Mouse (Mus musculus): ENCODE results near the gene Dnah2. TPM values are rescaled to one million over a fixed set of nuclear protein-coding genes. Genes with fewer than 3 reads are reported as not detected.

The Dnah2 gene
- polyA plus RNA-seq, 1 experiment, result 1.4 TPM

GRCm38 (mm10) chr11:69528031-69528390 is 20.9 kb downstream of the Dnah2 start:
- Histone ChIP-seq H3K27ac (ENCODE audit: control insufficient read depth, insufficient read depth, low read depth, low read length, poor library complexity) (no peak overlapping the region), H3K4me1 (ENCODE audit: control insufficient read depth, insufficient read depth, low read length) (no peaks in the 10 kb centered on the region), H3K4me3 (replicated peaks; ENCODE audit: control insufficient read depth, low read depth, low read length) (no peak overlapping the region)
- TF ChIP-seq CTCF (IDR thresholded peaks at IDR 0.05; ENCODE audit: control insufficient read depth, insufficient read depth, low read length) (no peak), POLR2A (IDR thresholded peaks at IDR 0.05; ENCODE audit: borderline replicate concordance, control insufficient read depth, low read depth, low read length) (no peak)
- 81% methylated on average over 4 of the region's 4 CpGs for WGBS

DNA sequence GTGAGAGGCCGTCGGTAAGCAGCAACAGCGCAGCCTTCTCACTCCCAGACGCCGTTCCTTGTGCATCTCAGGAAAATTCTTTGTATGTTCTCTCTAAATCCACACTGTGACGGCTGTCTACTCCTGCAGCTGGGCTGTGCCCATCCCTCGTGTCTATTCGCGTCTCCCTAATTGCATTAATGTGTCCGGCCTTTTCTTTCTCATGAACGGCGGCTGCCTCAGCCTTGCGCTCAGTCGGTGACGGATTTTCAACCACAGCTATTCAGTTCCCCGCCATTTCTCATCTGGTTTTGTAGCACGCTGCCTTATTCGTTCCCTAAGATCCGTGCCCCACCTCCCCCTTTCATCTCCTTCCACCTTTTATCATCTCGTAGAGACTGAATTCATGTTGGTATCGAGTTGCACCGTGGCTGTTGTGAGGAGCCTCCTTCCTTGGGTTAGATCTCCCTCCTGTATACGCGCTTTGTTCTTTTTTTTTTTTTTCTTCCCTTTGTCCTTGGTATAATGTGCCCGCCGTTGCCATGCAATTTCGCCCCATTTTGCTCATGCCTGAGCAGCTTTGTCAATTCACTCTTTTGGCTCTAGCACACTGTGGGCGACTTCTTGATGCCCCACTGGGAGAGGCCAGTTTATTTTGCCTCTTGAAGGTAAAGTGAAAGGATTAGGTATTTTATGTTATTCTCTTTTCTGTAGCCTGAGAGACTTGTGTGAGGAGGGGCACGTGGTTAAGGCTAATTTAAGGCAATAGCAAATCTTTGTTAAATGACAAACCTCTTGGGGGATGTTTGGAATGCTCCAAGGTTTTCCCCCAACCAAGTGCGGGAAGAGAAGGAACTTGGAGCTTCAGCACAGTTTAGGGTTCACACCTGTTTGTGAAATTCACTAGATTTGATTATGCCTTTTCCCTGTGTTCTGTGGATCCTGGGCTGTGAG is 21.5 kb downstream of the Dnah2 start:
- no peak overlapping the region for H3K4me3 ChIP-seq (replicated peaks; ENCODE audit: control insufficient read depth, low read depth, low read length)
- no peak overlapping the region for H3K27ac ChIP-seq (ENCODE audit: control insufficient read depth, insufficient read depth, low read depth, low read length, poor library complexity)
- H3K4me1 ChIP-seq (ENCODE audit: control insufficient read depth, insufficient read depth, low read length), result no peaks in the 10 kb centered on the region
- WGBS, result 17% methylated on average over 30 of the region's 30 CpGs
- TF ChIP-seq POLR2A (IDR thresholded peaks at IDR 0.05; ENCODE audit: borderline replicate concordance, control insufficient read depth, low read depth, low read length) (no peak), CTCF (IDR thresholded peaks at IDR 0.05; ENCODE audit: control insufficient read depth, insufficient read depth, low read length) (no peak)

DNA sequence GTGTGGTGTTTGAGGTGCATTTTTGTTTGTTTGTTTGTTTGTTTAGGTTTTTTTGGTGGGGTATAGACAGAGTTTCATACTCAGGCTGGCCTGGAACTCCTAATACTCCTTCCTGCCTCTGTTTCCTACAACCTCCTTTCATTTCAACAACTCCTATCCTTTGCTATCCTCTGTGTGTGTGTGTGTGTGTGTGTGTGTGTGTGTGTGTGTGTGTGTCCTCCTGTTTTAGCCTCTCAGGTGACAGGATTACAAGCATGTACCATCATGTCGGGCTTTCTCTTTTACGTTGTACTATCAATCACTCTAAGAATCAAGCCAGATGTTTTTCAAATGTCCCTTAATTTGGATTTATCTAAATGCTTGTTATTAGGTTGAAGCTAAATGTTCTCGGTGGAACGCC is 22.3 kb downstream of the Dnah2 start:
- H3K4me3 ChIP-seq (replicated peaks; ENCODE audit: control insufficient read depth, low read depth, low read length), result no peak overlapping the region
- H3K27ac ChIP-seq (ENCODE audit: control insufficient read depth, insufficient read depth, low read depth, low read length, poor library complexity), result no peak overlapping the region
- H3K4me1 ChIP-seq (ENCODE audit: control insufficient read depth, insufficient read depth, low read length), result no peaks in the 10 kb centered on the region
- no peak for TF ChIP-seq CTCF (IDR thresholded peaks at IDR 0.05; ENCODE audit: control insufficient read depth, insufficient read depth, low read length)
- no peak for TF ChIP-seq POLR2A (IDR thresholded peaks at IDR 0.05; ENCODE audit: borderline replicate concordance, control insufficient read depth, low read depth, low read length)
- 61% methylated on average over 4 of the region's 4 CpGs for WGBS

DNA sequence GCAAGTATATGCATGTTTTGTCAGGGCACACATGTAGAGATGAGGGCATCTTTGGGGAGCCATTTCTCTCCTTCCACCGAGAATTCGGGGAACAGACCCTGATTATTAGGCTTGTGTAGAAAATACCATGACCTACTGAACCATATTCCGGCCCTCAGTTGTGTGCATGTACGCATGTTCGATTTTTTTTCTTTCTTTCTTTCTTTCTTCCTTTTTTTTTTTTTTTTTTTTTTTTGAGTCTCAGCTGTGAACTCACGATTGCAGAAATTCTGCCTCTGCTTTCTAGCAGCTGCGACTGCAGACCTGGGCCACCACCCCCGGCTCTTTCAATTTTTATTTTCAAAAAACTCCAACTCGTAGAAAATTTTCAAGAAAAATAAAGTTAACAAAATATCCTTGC is 23.2 kb downstream of the Dnah2 start:
- Histone ChIP-seq H3K4me1 (ENCODE audit: control insufficient read depth, insufficient read depth, low read length) (peaks cover under 1% of the 10 kb centered on the region), H3K4me3 (replicated peaks; ENCODE audit: control insufficient read depth, low read depth, low read length) (no peak overlapping the region), H3K27ac (ENCODE audit: control insufficient read depth, insufficient read depth, low read depth, low read length, poor library complexity) (no peak overlapping the region)
- WGBS, result 68% methylated on average over 9 of the region's 9 CpGs
- TF ChIP-seq CTCF (IDR thresholded peaks at IDR 0.05; ENCODE audit: control insufficient read depth, insufficient read depth, low read length) (no peak), POLR2A (IDR thresholded peaks at IDR 0.05; ENCODE audit: borderline replicate concordance, control insufficient read depth, low read depth, low read length) (no peak)

- TF ChIP-seq POLR2A (IDR thresholded peaks at IDR 0.05; ENCODE audit: borderline replicate concordance, control insufficient read depth, low read depth, low read length), result no peak
- TF ChIP-seq CTCF (IDR thresholded peaks at IDR 0.05; ENCODE audit: control insufficient read depth, insufficient read depth, low read length), result no peak
- 78% methylated on average over 4 of the region's 4 CpGs for WGBS
- Histone ChIP-seq H3K4me1 (ENCODE audit: control insufficient read depth, insufficient read depth, low read length) (peaks cover 2% of the 10 kb centered on the region), H3K4me3 (replicated peaks; ENCODE audit: control insufficient read depth, low read depth, low read length) (no peak overlapping the region), H3K27ac (ENCODE audit: control insufficient read depth, insufficient read depth, low read depth, low read length, poor library complexity) (no peak overlapping the region)
Measured at GRCm38 (mm10) chr11:69523651-69524050, 25.3 kb downstream of the Dnah2 start.

- H3K4me3 ChIP-seq (replicated peaks; ENCODE audit: control insufficient read depth, low read depth, low read length), result no peak overlapping the region
- 63% methylated on average over 9 of the region's 9 CpGs for WGBS
- H3K4me1 ChIP-seq (ENCODE audit: control insufficient read depth, insufficient read depth, low read length), result peaks cover 2% of the 10 kb centered on the region
- TF ChIP-seq CTCF (IDR thresholded peaks at IDR 0.05; ENCODE audit: control insufficient read depth, insufficient read depth, low read length) (no peak), POLR2A (IDR thresholded peaks at IDR 0.05; ENCODE audit: borderline replicate concordance, control insufficient read depth, low read depth, low read length) (no peak)
- no peak overlapping the region for H3K27ac ChIP-seq (ENCODE audit: control insufficient read depth, insufficient read depth, low read depth, low read length, poor library complexity)
Measured at GRCm38 (mm10) chr11:69521526-69522149, 27.3 kb downstream of the Dnah2 start.

DNA sequence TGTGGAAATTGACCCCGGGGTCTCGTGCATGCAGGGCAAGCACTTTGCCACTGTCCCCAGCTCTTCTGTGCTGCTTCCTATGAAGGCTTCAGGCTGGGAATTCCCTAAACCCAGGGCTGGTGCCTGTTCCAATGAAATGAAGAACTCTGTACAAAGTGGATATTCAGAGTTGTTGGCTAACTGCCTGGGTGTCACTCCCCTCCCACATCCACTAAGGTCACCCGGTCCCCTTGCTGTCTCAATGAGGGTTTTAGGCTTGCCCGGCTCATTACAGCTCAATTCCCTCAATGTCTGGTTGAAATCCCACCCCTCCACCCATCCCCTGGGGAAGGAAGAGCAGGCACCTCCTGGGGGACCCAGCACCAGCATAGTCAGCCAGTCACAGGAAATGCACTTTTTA is 28.9 kb downstream of the Dnah2 start:
- no peak overlapping the region for H3K4me3 ChIP-seq (replicated peaks; ENCODE audit: control insufficient read depth, low read depth, low read length)
- peaks cover 2% of the 10 kb centered on the region for H3K4me1 ChIP-seq (ENCODE audit: control insufficient read depth, insufficient read depth, low read length)
- 57% methylated on average over 4 of the region's 4 CpGs for WGBS
- no peak for TF ChIP-seq POLR2A (IDR thresholded peaks at IDR 0.05; ENCODE audit: borderline replicate concordance, control insufficient read depth, low read depth, low read length)
- no peak for TF ChIP-seq CTCF (IDR thresholded peaks at IDR 0.05; ENCODE audit: control insufficient read depth, insufficient read depth, low read length)
- H3K27ac ChIP-seq (ENCODE audit: control insufficient read depth, insufficient read depth, low read depth, low read length, poor library complexity), result no peak overlapping the region

GRCm38 (mm10) chr11:69516661-69517060 is 32.2 kb downstream of the Dnah2 start:
- Histone ChIP-seq H3K4me1 (ENCODE audit: control insufficient read depth, insufficient read depth, low read length) (peaks cover 2% of the 10 kb centered on the region), H3K27ac (ENCODE audit: control insufficient read depth, insufficient read depth, low read depth, low read length, poor library complexity) (peak overlapping the region; percentile 78), H3K4me3 (replicated peaks; ENCODE audit: control insufficient read depth, low read depth, low read length) (no peak overlapping the region)
- 49% methylated on average over 3 of the region's 3 CpGs for WGBS
- no peak for TF ChIP-seq POLR2A (IDR thresholded peaks at IDR 0.05; ENCODE audit: borderline replicate concordance, control insufficient read depth, low read depth, low read length)
- no peak for TF ChIP-seq CTCF (IDR thresholded peaks at IDR 0.05; ENCODE audit: control insufficient read depth, insufficient read depth, low read length)
